Mouse (Mus musculus): ENCODE data around the gene Rhpn2.

Gene Rhpn2

GRCm38 (mm10) chr7:35386525-35386952, 52.6 kb downstream of the Rhpn2 start:
- DNase-seq (ENCODE audit: inconsistent age in 2 of 2, low spot score in 1 of 2), result peak in 1 of 2 experiments; percentile 11

- DNase-seq (ENCODE audit: inconsistent age in 2 of 2, low spot score in 1 of 2), result no peak
Observed at GRCm38 (mm10) chr7:35388694-35389093, 54.7 kb downstream of the Rhpn2 start.

- DNase-seq (ENCODE audit: inconsistent age in 2 of 2, low spot score in 1 of 2), result peak in 1 of 2 experiments; percentile 72
Observed at GRCm38 (mm10) chr7:35392935-35393334, 59.0 kb downstream of the Rhpn2 start.

- DNase-seq (ENCODE audit: inconsistent age in 2 of 2, low spot score in 1 of 2), result peak in 1 of 2 experiments; percentile 68
Observed at GRCm38 (mm10) chr7:35395734-35396456, 61.9 kb downstream of the Rhpn2 start.

- peak; percentile 94 to 99 for DNase-seq (ENCODE audit: inconsistent age in 2 of 2, low spot score in 1 of 2)
Observed at GRCm38 (mm10) chr7:35396542-35397168, 62.7 kb downstream of the Rhpn2 start, which contains the start of the genes Faap24 and Cep89. TSS of gene Faap24 (minus strand) at chr7:35396836. TSS of gene Cep89 (plus strand) at chr7:35397035.

- DNase-seq (ENCODE audit: inconsistent age in 2 of 2, low spot score in 1 of 2), result no peak
Observed at GRCm38 (mm10) chr7:35401169-35401568, 67.2 kb downstream of the Rhpn2 start.

GRCm38 (mm10) chr7:35415226-35415625, 81.3 kb downstream of the Rhpn2 start:
- no peak for DNase-seq (ENCODE audit: inconsistent age in 2 of 2, low spot score in 1 of 2)

- DNase-seq (ENCODE audit: inconsistent age in 2 of 2, low spot score in 1 of 2), result peak in 1 of 2 experiments; percentile 87
Observed at GRCm38 (mm10) chr7:35415801-35416653, 82.1 kb downstream of the Rhpn2 start.

GRCm38 (mm10) chr7:35416654-35416948, 82.6 kb downstream of the Rhpn2 start:
- DNase-seq (ENCODE audit: inconsistent age in 2 of 2, low spot score in 1 of 2), result no peak

- no peak for DNase-seq (ENCODE audit: inconsistent age in 2 of 2, low spot score in 1 of 2)
Observed at GRCm38 (mm10) chr7:35423071-35423470, 89.1 kb downstream of the Rhpn2 start.

GRCm38 (mm10) chr7:35428146-35428545, 94.2 kb downstream of the Rhpn2 start:
- DNase-seq (ENCODE audit: inconsistent age in 2 of 2, low spot score in 1 of 2), result no peak

- DNase-seq (ENCODE audit: inconsistent age in 2 of 2, low spot score in 1 of 2), result no peak
Observed at GRCm38 (mm10) chr7:35435266-35435665, 101.3 kb downstream of the Rhpn2 start.
